Mouse (Mus musculus) brain, embryonic 14.5 days (tissue): Measurements from ENCODE around the gene Nsl1.

Experiments used
- CTCF ChIP-seq: fragments of 200-500 bp; IDR thresholded peaks from 2 replicates; pipeline ENCODE4 v1.5.1; 2012; ENCODE audit warnings: inconsistent platforms, mild to moderate bottlenecking, moderate library complexity, borderline replicate concordance; ENCODE audit not compliant: insufficient read depth, insufficient read length; ENCODE audit errors: extremely low read depth
- POLR2A ChIP-seq: fragments of 200-500 bp; IDR thresholded peaks from 2 replicates; pipeline ENCODE4 v1.6.1; 2012; ENCODE audit warnings: mild to moderate bottlenecking, inconsistent platforms, borderline replicate concordance; ENCODE audit not compliant: poor library complexity, insufficient read depth, insufficient read length, severe bottlenecking; ENCODE audit errors: extremely low read depth

- TF ChIP-seq POLR2A (no peak), CTCF (no peak)
Measured at GRCm38 (mm10) chr1:191046231-191046824, 16.5 kb upstream of the Nsl1 start.
